Mouse (Mus musculus) layer of hippocampus, adult 2 months (tissue): ENCODE results near the gene Rtn2. TPM values are rescaled to one million over a fixed set of nuclear protein-coding genes. Genes with fewer than 3 reads are reported as not detected.

Experiments used
- DNase-seq, 2 experiments: peaks; one replicate each; pipeline ENCODE4 v3.0.0; 2022; ENCODE audit warnings: low spot score in 2 of 2
- H3K27ac ChIP-seq: fragments of 200-600 bp; 2 replicates; pipeline ENCODE4 v1.8.1; 2022
- H3K4me3 ChIP-seq: fragments of 200-600 bp; 2 replicates; pipeline ENCODE4 v1.8.1; 2022; ENCODE audit warnings: mild to moderate bottlenecking
- CTCF ChIP-seq: fragments of 200-600 bp; conservative IDR thresholded peaks from 2 replicates; pipeline ENCODE4 v1.8.1; 2022; ENCODE audit warnings: antibody characterized with exemption, mild to moderate bottlenecking, moderate library complexity
- total RNA-seq, 2 experiments: library from RNA; stranded (reverse); gene quantifications; 2 replicates each; pipeline ENCODE4 v1.2.3; 2021

The Rtn2 gene
- total RNA-seq, 2 experiments from 2014 or later = 90.3 to 92.7 TPM

- no peak for DNase-seq
- TF ChIP-seq CTCF = no peak
- no peak overlapping the region for H3K27ac ChIP-seq
- H3K4me3 ChIP-seq = no peak overlapping the region
Measured at GRCm38 (mm10) chr7:19253437-19253836, 29.0 kb upstream of the Rtn2 start.

- TF ChIP-seq CTCF = no peak
- Histone ChIP-seq H3K4me3 (no peak overlapping the region), H3K27ac (no peak overlapping the region)
- DNase-seq = no peak
Measured at GRCm38 (mm10) chr7:19255395-19255794, 27.0 kb upstream of the Rtn2 start.

- Histone ChIP-seq H3K4me3 (no peak overlapping the region), H3K27ac (no peak overlapping the region)
- no peak for TF ChIP-seq CTCF
- DNase-seq = no peak
Measured at GRCm38 (mm10) chr7:19256567-19256966, 25.9 kb upstream of the Rtn2 start.

- no peak for TF ChIP-seq CTCF
- DNase-seq = peak; percentile 54 to 58
- no peak overlapping the region for H3K4me3 ChIP-seq
- H3K27ac ChIP-seq = no peak overlapping the region
Measured at GRCm38 (mm10) chr7:19257390-19258022, 24.9 kb upstream of the Rtn2 start.

- Histone ChIP-seq H3K27ac (no peak overlapping the region), H3K4me3 (no peak overlapping the region)
- no peak for TF ChIP-seq CTCF
- DNase-seq = no peak
Measured at GRCm38 (mm10) chr7:19258336-19258735, 24.1 kb upstream of the Rtn2 start.

- no peak overlapping the region for H3K27ac ChIP-seq
- H3K4me3 ChIP-seq = no peak overlapping the region
- no peak for TF ChIP-seq CTCF
- no peak for DNase-seq
Measured at GRCm38 (mm10) chr7:19265147-19265546, 17.3 kb upstream of the Rtn2 start.

GRCm38 (mm10) chr7:19265928-19266822 is 16.2 kb upstream of the Rtn2 start:
- no peak for DNase-seq
- no peak for TF ChIP-seq CTCF
- Histone ChIP-seq H3K27ac (peak overlapping the region; percentile 48; the same call in 1 of the 2 replicates), H3K4me3 (no peak overlapping the region)

GRCm38 (mm10) chr7:19267051-19267450 is 15.4 kb upstream of the Rtn2 start:
- no peak overlapping the region for H3K4me3 ChIP-seq
- TF ChIP-seq CTCF = no peak
- H3K27ac ChIP-seq = no peak overlapping the region

GRCm38 (mm10) chr7:19268993-19269681 is 13.3 kb upstream of the Rtn2 start:
- H3K4me3 ChIP-seq = peak overlapping the region; percentile 78
- peak overlapping the region; percentile 89 for H3K27ac ChIP-seq
- DNase-seq = no peak
- no peak for TF ChIP-seq CTCF

More at GRCm38 (mm10) chr7:19267051-19267450, 15.4 kb upstream of the Rtn2 start:
- DNase-seq = no peak

GRCm38 (mm10) chr7:19269721-19270441 is 12.5 kb upstream of the Rtn2 start:
- Histone ChIP-seq H3K27ac (peak overlapping the region; percentile 89), H3K4me3 (peak overlapping the region; percentile 78)
- no peak for TF ChIP-seq CTCF
- DNase-seq = no peak

- no peak for DNase-seq
- H3K4me3 ChIP-seq = peak overlapping the region; percentile 78
- H3K27ac ChIP-seq = peak overlapping the region; percentile 89
- no peak for TF ChIP-seq CTCF
Measured at GRCm38 (mm10) chr7:19270509-19271237, 11.8 kb upstream of the Rtn2 start.
